Mouse (Mus musculus): Measurements from ENCODE around the gene Rcan2. TPM values are rescaled to one million over a fixed set of nuclear protein-coding genes. Genes with fewer than 3 reads are reported as not detected.
A peak's percentile ranks its signal among the peaks of the same experiment; 100 is the strongest.

Gene Rcan2
- total RNA-seq (2021) = 10 to 100 TPM; 73.2 to 74.3 TPM
- long read RNA-seq, experiment 1, transcript Rcan2-206 (5 exons, 2,914 nt) = minor isoform, 9 of 46 reads
- long read RNA-seq, experiment 1, transcript Rcan2-201 (4 exons, 3,313 nt) = major isoform, 21 of 46 reads
- long read RNA-seq, experiment 1, partial matches to known transcripts = 2 of 46 reads
- long read RNA-seq, experiment 1, other reads (novel, unspliced or antisense) = 13 of 46 reads
- long read RNA-seq, experiment 2, transcript Rcan2-206 (5 exons, 2,914 nt) = minor isoform, 9 of 53 reads
- long read RNA-seq, experiment 2, transcript Rcan2-201 (4 exons, 3,313 nt) = major isoform, 28 of 53 reads
- long read RNA-seq, experiment 2, partial matches to known transcripts = 2 of 53 reads
- long read RNA-seq, experiment 2, other reads (novel, unspliced or antisense) = 12 of 53 reads

DNA sequence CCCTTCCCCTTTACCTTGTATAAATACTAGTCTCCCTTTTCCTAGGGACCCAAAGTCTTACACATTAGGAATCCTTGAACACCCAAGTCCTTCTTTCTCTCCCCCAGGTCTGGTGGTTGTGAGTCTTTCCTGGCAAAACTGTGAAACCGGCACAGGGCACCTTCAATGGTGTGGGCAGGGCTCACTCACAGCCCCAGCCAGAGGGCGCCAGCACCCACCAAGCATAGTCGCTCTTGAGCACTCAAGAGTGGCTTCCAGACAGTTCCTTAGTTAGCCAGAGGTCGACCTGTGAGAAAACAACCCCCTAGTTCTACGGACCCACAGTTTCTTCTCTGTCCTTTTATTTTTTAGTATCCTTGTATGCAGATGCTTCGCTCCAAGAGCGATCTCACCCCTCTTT lies at the start of gene Rcan2:
Gene Rcan2 (plus strand): TSS at position 275 of the 400 bp plus-strand sequence.
- Histone ChIP-seq H3K27ac (peak within 1 kb of the TSS; percentile 65; the same call in 1 of the 2 replicates), H3K4me3 (peak within 1 kb of the TSS; percentile 61)
- TF ChIP-seq CTCF (conservative IDR thresholded peaks at IDR 0.05) = peak; percentile 84
- DNase-seq (ENCODE audit: low spot score in 2 of 2) = peak; percentile 22 to 58

DNA sequence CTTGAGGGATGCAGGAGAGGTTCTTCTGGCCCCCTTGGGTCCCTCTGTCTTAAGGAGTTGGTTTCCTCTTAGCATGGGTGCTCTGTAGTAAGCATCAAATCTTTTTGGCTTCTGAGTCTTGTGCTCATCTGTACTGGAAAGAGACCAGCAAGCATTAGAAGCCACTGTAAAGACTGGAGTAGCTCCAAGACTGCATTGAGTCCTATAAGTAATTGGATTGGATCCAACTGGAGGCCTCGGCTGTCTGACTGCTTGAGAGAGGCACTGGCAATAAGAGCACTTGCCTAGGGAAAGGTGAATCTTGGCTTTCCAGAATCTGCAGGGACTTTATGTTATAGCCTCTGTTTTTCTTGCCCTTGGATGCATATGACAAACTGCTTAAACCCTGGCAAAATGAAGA lies 48.3 kb upstream of the Rcan2 start:
- DNase-seq (ENCODE audit: low spot score in 2 of 2) = no peak
- Histone ChIP-seq H3K4me3 (no peak overlapping the region), H3K27ac (no peak overlapping the region)
- TF ChIP-seq CTCF (conservative IDR thresholded peaks at IDR 0.05) = no peak

DNA sequence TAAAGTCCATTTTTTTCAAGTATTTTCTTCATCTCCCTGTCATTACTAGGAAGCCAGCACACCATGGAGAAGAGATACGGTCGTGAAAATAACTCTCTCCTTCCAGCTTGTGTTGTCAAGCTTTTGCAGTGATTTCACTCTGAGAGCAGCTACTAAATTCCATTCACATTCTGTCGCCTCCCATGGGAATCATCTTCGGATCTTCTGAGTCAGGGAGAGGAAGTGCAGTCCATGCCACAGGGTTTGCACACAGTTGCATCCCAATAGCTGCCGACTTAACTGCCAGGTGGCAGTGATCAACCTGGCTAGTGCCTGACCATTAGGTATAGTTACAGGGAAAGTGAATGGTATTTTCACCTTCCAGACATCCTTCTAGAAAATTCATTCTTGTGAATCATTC lies 46.5 kb upstream of the Rcan2 start:
- no peak for TF ChIP-seq CTCF (conservative IDR thresholded peaks at IDR 0.05)
- no peak for DNase-seq (ENCODE audit: low spot score in 2 of 2)
- Histone ChIP-seq H3K4me3 (no peak overlapping the region), H3K27ac (no peak overlapping the region)

DNA sequence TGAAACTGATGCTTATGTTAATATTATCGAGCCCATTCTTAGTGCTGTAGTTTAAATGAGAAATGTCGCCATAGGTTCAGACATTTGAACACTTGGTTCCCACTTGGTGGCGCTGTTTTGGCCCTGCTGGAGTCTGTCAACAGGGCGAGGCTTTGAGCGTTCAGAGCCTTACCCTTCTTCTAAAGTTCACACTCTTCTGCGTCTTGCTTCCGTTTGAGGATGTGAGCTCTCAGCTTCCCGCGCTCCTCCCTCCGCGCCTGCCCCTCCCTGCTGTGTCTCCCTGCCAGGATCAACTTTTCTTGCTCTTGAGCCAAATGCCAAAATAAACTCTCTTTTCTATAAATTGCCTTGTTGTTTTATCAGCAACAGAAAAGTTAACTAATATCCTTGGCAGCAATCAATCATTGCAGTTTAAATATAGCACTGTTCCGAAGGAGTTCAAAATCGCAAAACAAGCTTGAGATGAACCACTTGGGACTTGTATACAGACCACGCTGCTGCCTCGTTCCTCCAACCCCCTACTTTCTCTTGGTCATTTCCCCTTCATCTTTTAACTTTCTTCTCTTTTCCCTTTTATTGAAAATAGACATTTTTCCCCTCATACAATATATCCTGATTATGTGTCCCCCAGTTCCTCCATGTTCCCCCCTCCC lies 42.4 kb upstream of the Rcan2 start:
- Histone ChIP-seq H3K4me3 (no peak overlapping the region), H3K27ac (no peak overlapping the region)
- no peak for DNase-seq (ENCODE audit: low spot score in 2 of 2)
- peak; percentile 39 for TF ChIP-seq CTCF (conservative IDR thresholded peaks at IDR 0.05)

DNA sequence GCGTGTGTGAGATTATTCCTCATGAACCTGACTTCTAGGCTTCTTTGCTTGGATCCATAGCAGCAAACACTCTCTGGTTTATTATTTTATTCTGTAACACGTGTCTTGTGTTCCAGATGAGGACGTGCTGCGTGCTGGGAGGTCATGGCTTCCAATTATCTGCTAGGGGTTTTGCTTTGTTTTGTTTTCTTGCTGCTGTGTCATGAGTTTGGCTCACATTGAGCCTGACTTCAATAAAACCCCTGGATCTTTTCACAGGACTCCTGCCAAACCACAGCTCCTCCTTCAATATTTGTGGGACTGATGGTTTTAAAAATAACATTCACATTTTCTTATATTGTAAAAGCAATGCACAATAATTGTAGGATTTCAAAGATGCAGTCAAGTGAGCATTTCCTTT lies 16.6 kb upstream of the Rcan2 start:
- H3K27ac ChIP-seq = no peak overlapping the region
- DNase-seq (ENCODE audit: low spot score in 2 of 2) = no peak
- H3K4me3 ChIP-seq = no peak overlapping the region
- no peak for TF ChIP-seq CTCF (conservative IDR thresholded peaks at IDR 0.05)

DNA sequence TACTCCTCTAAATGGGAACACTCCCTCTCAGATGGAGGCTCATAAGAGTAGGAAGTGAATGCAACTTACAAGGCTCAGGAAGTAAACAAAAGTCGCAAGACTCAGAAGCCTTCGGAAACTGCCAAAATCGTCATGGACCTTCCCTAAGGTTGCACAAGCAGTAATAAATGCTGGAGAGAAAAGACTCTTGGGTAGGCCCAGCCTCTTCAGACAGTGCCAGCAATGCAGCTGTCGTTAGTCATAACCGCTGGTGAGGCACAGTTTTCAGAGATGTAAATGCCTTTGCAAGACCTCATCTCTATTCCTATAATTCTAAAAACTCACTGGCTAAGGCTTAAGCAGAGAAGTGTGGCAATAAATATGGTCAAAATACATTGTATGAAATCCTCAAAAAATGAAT lies 12.9 kb upstream of the Rcan2 start:
- Histone ChIP-seq H3K27ac (no peak overlapping the region), H3K4me3 (no peak overlapping the region)
- TF ChIP-seq CTCF (conservative IDR thresholded peaks at IDR 0.05) = no peak
- no peak for DNase-seq (ENCODE audit: low spot score in 2 of 2)

DNA sequence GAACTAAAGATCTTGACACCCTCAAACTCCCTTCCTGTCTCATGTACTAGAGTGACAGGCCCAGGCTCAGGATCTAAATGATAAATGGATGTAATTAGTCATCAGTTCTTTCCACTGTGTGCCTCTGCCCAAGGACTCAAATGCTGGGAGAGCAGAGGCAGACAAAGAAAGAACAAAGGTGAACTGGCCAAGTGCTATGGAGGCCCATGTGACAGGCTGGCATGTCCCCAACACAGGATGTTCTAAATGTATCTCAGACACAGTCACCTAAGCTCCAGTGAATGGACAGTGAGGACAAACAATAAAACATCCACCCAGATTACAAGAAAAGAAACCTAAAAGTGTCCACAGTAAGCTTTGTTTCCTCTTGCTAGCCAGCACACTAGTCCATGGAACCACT lies 11.8 kb upstream of the Rcan2 start:
- Histone ChIP-seq H3K4me3 (no peak overlapping the region), H3K27ac (no peak overlapping the region)
- DNase-seq (ENCODE audit: low spot score in 2 of 2) = no peak
- TF ChIP-seq CTCF (conservative IDR thresholded peaks at IDR 0.05) = no peak

DNA sequence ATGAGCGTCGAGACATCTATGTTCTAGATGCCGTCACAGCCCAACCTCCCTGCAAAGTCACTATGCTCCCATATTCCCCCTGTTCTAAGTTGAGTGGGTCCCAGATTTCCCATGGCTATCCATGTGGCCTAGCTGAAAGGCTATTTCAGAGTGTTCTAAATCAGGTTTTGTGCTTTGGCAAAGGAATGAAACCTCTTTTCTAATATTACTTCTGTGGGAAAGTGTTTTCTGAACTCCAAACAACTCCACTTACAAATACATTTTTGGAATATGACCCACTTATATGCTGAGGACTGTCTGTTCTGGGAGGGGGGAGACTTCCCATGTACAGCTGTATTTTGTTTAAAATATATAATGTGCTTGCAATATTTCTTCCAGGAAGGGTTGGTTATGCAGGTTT lies 9.4 kb upstream of the Rcan2 start:
- H3K27ac ChIP-seq = no peak overlapping the region
- H3K4me3 ChIP-seq = no peak overlapping the region
- no peak for DNase-seq (ENCODE audit: low spot score in 2 of 2)
- TF ChIP-seq CTCF (conservative IDR thresholded peaks at IDR 0.05) = no peak

DNA sequence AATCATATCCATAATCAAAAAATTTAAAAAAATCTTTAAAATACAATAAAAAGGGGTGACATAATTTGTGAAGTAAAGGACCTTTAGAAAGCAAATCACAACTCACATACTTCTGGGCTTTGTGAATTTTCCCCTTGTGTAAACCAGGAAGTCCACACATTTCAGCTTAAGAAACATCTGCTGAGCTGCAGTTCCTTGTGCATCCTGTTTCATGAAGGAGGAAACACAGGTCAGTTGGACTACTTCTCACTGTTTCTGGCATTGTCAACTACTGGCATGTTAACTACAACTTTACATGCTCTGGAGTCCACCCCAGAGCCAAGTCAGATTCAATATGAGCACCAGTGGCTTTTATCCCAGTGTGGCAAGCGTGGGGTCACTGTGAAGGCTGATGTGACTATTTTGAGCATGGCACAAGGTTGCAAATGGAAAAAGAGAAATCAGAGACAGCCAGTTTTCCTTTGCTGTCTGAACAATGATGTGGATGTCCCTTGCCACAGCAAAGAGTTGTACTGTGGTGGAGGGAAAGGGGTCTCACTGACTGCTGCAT lies 6.3 kb upstream of the Rcan2 start:
- DNase-seq (ENCODE audit: low spot score in 2 of 2) = no peak
- H3K27ac ChIP-seq = no peak overlapping the region
- H3K4me3 ChIP-seq = no peak overlapping the region
- TF ChIP-seq CTCF (conservative IDR thresholded peaks at IDR 0.05) = no peak

DNA sequence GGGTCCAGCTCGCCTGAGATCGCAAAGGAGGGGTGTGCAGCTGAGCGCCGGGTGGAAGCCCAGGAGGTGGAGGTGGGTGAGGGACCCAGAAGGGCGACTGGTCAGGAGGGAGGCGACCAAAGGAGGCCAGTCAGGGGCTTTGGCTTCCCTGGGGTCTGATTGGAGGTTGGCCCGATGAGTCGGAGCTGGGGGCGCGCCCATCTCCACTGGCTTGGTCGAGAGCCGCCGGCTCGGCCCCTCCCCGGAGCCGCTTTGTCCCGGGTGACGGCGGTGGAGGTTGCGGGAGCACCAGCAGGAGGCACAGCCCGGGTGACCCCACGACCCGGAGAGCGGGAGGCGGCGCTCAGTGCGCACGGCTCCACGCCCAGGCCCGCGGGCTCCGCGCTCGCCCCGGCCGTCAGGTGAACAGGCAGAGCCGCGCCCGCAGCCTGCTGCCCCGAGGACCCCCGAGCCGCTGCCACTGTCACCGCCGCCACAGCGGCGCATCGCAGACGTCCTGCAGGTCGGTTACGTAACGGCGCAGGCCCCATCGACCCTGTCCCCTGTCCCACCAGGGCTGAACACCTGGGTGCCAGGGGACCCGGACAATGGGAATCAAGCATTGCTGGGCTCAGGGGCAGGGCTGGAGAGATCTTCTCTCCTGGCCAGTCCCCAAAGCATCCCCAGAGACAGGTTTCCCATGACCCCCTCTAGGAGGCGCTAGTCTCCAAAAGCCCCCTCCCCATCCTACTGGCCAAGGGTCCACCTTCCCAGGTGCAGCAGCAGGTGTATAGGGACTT lies 633 bp downstream of the Rcan2 start:
- Histone ChIP-seq H3K4me3 (peak overlapping the region; percentile 61), H3K27ac (peak overlapping the region; percentile 65; the same call in 1 of the 2 replicates)
- TF ChIP-seq CTCF (conservative IDR thresholded peaks at IDR 0.05) = peak; percentile 69
- peak in 1 of 2 experiments; percentile 22 for DNase-seq (ENCODE audit: low spot score in 2 of 2)

DNA sequence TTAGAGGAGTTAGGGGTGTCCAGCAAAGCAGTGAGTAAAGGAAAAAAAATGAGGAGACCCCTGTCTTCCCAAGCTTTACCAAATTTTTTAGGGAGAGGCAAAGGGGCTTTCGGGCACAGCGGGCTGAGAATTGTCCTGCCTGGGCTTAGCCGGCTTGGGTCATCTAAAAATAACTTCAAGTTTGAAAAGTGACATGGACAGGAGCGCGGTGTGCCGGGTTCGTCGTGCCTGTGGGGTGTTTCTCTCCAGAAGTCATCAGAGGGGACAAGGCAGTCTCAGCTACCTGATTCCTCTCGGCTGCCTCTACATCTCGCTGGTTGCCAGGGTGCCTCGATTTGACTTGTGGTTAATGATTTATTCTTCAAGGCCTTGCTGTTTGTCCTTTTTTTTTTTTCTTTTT lies 1.3 kb downstream of the Rcan2 start:
- TF ChIP-seq CTCF (conservative IDR thresholded peaks at IDR 0.05) = no peak
- Histone ChIP-seq H3K27ac (no peak overlapping the region), H3K4me3 (peak overlapping the region; percentile 61)
- no peak for DNase-seq (ENCODE audit: low spot score in 2 of 2)

DNA sequence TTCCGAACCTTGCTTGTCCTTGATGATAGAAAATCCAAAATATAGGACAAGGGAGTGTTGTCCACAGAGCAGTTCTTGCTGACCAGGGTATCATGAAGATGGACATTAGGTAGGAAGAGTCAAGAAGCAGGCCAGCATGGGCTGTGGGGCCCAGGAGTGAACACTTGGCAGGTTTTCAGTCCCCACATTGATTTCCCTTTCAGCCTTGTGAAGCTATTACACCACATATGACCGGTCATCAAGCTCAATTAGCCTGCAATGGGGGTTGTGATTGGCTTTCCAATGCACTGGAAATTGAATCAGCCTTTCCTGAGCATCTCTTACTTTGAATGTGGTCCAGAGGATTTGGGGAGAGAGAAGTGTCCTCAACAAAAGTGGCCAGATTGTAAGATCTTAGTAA lies 2.0 kb downstream of the Rcan2 start:
- Histone ChIP-seq H3K4me3 (no peak overlapping the region), H3K27ac (no peak overlapping the region)
- TF ChIP-seq CTCF (conservative IDR thresholded peaks at IDR 0.05) = no peak
- DNase-seq (ENCODE audit: low spot score in 2 of 2) = no peak

DNA sequence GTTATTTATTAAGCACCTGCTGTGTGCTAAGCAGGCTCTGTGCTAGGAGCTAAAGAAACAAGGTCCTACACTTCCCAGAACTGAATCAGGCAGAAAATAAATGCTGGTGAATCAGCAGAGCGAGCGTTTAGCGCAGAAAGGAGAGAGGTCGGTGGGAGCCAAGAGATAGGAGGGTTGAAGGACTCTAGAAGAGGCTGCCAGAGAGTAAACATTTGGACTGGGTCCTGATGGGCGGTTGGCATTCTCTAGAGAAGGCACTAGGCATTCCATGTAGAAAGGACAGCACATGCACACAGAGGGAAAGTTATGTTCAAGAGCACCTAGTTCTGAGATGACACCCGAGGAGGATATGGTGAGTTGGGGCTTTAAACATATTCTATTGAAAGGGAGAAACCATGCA lies 2.6 kb downstream of the Rcan2 start:
- Histone ChIP-seq H3K27ac (no peak overlapping the region), H3K4me3 (no peak overlapping the region)
- no peak for TF ChIP-seq CTCF (conservative IDR thresholded peaks at IDR 0.05)
- no peak for DNase-seq (ENCODE audit: low spot score in 2 of 2)

Data from layer of hippocampus, adult 2 months (tissue).